Mouse (Mus musculus) liver, embryonic 14.5 days (tissue): ENCODE data around the gene Qdpr.

Experiments
- CTCF ChIP-seq: IDR thresholded peaks from 2 replicates; pipeline ENCODE4 v1.5.1; 2016; ENCODE audit warnings: antibody characterized with exemption, low read depth, control low read depth
- EP300 ChIP-seq: IDR thresholded peaks from 2 replicates; pipeline ENCODE4 v1.6.1; 2016; ENCODE audit warnings: antibody characterized with exemption, low read depth

DNA sequence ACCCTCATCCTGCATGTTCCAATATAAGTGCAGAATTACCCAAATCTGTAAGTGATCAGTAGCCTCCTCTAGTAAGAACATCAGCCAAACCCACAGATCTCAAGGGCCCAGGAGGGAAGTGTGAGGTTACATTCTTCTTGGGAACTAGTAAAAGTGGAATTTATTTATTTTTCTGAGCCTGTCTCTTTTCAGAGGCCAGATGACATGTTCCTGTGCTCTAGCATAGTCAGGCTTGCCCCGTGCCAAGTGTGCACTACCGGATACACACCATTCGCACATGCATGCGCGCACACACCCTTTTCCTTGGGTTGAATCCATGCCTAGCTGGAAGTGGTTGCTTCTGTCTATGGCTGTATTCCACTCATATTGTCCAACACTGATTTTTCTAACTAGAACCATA, 25.7 kb upstream of the Qdpr start:
- no peak for TF ChIP-seq CTCF
- TF ChIP-seq EP300: no peak
